Mouse (Mus musculus) neural tube, embryonic 13.5 days (tissue): ENCODE data around the gene Timeless. TPM values are rescaled to one million over a fixed set of nuclear protein-coding genes. Genes with fewer than 3 reads are reported as not detected.

Source experiments
- ATAC-seq: fragments of 200-750 bp; cut with Nextera tagmentation; 2 replicates; pipeline ENCODE4 v1.8.0; 2017; ENCODE audit warnings: low read depth, mild to moderate bottlenecking, moderate TSS enrichment, moderate library complexity
- H3K27ac ChIP-seq: fragments of 300-500 bp; sonication (generic); replicated peaks from 2 replicates; pipeline ENCODE4 v1.5.1; 2015; ENCODE audit warnings: moderate library complexity, mild to moderate bottlenecking, inconsistent platforms
- H3K27me3 ChIP-seq: fragments of 300-500 bp; sonication (generic); 2 replicates; pipeline ENCODE4 v1.6.1; 2015; ENCODE audit warnings: mild to moderate bottlenecking, inconsistent platforms
- H3K36me3 ChIP-seq: fragments of 300-500 bp; sonication (generic); 2 replicates; pipeline ENCODE4 v1.6.1; 2015; ENCODE audit warnings: mild to moderate bottlenecking, inconsistent platforms
- H3K4me1 ChIP-seq: fragments of 300-500 bp; sonication (generic); replicated peaks from 2 replicates; pipeline ENCODE4 v1.6.1; 2015; ENCODE audit warnings: inconsistent platforms
- H3K4me2 ChIP-seq: fragments of 300-500 bp; sonication (generic); 2 replicates; pipeline ENCODE4 v1.6.1; 2015; ENCODE audit warnings: inconsistent platforms, mild to moderate bottlenecking, moderate library complexity
- H3K4me3 ChIP-seq: fragments of 300-500 bp; sonication (generic); 2 replicates; pipeline ENCODE4 v1.5.1; 2015; ENCODE audit warnings: mild to moderate bottlenecking, inconsistent platforms
- H3K9ac ChIP-seq: fragments of 300-500 bp; sonication (generic); 2 replicates; pipeline ENCODE4 v1.6.1; 2015; ENCODE audit warnings: moderate library complexity, mild to moderate bottlenecking, inconsistent platforms
- H3K9me3 ChIP-seq: fragments of 300-500 bp; sonication (generic); 2 replicates; pipeline ENCODE4 v1.6.1; 2016; ENCODE audit warnings: inconsistent platforms
- WGBS: fragments of 180-500 bp; shearing (Covaris S2); methylation state at CpG from one replicate; pipeline ENCODE4 v1.1.7; 2015; 5-methylcytosine and 5-hydroxymethylcytosine counted together
- polyA plus RNA-seq: library from polyadenylated mRNA; unstranded; fragments of >200 nt; fragmentation: Nextera tagmentation; extraction: Ambion mirVana; gene quantifications from 2 replicates; pipeline ENCODE4 v1.2.1, GENCODE M21; 2015

Timeless gene
- polyA plus RNA-seq, 1 experiment from 2014 or later = 24.0 TPM

- H3K27ac ChIP-seq = 0 out of 2 replicates have a peak overlapping the region, but pooled peaks have one; percentile 42
- ATAC-seq = no peak
- H3K9ac ChIP-seq = no peak overlapping the region
- no peak overlapping the region for H3K4me2 ChIP-seq
- H3K27me3 ChIP-seq = no peaks in the 10 kb centered on the region
- H3K36me3 ChIP-seq = peaks cover 33% of the 10 kb centered on the region
- H3K4me3 ChIP-seq = no peak overlapping the region
- no peaks in the 10 kb centered on the region for H3K9me3 ChIP-seq
- WGBS = 72% methylated on average over 15 of the region's 15 CpGs
- peaks cover 1% of the 10 kb centered on the region for H3K4me1 ChIP-seq
Observed at GRCm38 (mm10) chr10:128237807-128238480, 6.1 kb downstream of the Timeless start.

- no peak for ATAC-seq
- Histone ChIP-seq H3K27me3 (no peaks in the 10 kb centered on the region), H3K4me3 (no peak overlapping the region), H3K36me3 (peaks cover 44% of the 10 kb centered on the region), H3K4me2 (no peak overlapping the region), H3K27ac (no peak overlapping the region), H3K4me1 (no peaks in the 10 kb centered on the region), H3K9me3 (no peaks in the 10 kb centered on the region), H3K9ac (no peak overlapping the region)
- 93% methylated on average over 4 of the region's 4 CpGs for WGBS
Observed at GRCm38 (mm10) chr10:128239140-128239539, 7.3 kb downstream of the Timeless start.

- H3K27ac ChIP-seq = no peak overlapping the region
- H3K4me1 ChIP-seq = no peaks in the 10 kb centered on the region
- no peak overlapping the region for H3K9ac ChIP-seq
- no peak for ATAC-seq
- no peaks in the 10 kb centered on the region for H3K27me3 ChIP-seq
- H3K4me2 ChIP-seq = no peak overlapping the region
- H3K4me3 ChIP-seq = no peak overlapping the region
- H3K9me3 ChIP-seq = no peaks in the 10 kb centered on the region
- peaks cover 54% of the 10 kb centered on the region for H3K36me3 ChIP-seq
- 95% methylated on average over 18 of the region's 18 CpGs for WGBS
Observed at GRCm38 (mm10) chr10:128240131-128240530, 8.3 kb downstream of the Timeless start.

- no peak for ATAC-seq
- Histone ChIP-seq H3K4me3 (no peak overlapping the region), H3K27ac (no peak overlapping the region), H3K9me3 (no peaks in the 10 kb centered on the region), H3K4me2 (no peak overlapping the region), H3K4me1 (no peaks in the 10 kb centered on the region), H3K36me3 (peaks cover 85% of the 10 kb centered on the region), H3K9ac (no peak overlapping the region), H3K27me3 (no peaks in the 10 kb centered on the region)
- WGBS = 94% methylated on average over 8 of the region's 8 CpGs
Observed at GRCm38 (mm10) chr10:128243252-128243651, 11.4 kb downstream of the Timeless start.

GRCm38 (mm10) chr10:128244121-128244520, 12.3 kb downstream of the Timeless start:
- Histone ChIP-seq H3K9me3 (no peaks in the 10 kb centered on the region), H3K9ac (no peak overlapping the region), H3K4me2 (no peak overlapping the region), H3K4me3 (no peak overlapping the region), H3K4me1 (no peaks in the 10 kb centered on the region), H3K27me3 (no peaks in the 10 kb centered on the region), H3K27ac (no peak overlapping the region), H3K36me3 (peaks cover 92% of the 10 kb centered on the region)
- WGBS = 95% methylated on average over 15 of the region's 15 CpGs
- ATAC-seq = no peak

- Histone ChIP-seq H3K4me3 (no peak overlapping the region), H3K36me3 (peaks cover 97% of the 10 kb centered on the region), H3K9me3 (no peaks in the 10 kb centered on the region), H3K27me3 (no peaks in the 10 kb centered on the region), H3K9ac (no peak overlapping the region), H3K27ac (peak overlapping the region; percentile 49), H3K4me2 (peak overlapping the region; percentile 33), H3K4me1 (no peaks in the 10 kb centered on the region)
- WGBS = 85% methylated on average over 17 of the region's 17 CpGs
- no peak for ATAC-seq
Observed at GRCm38 (mm10) chr10:128247020-128247732, 15.3 kb downstream of the Timeless start.

GRCm38 (mm10) chr10:128250565-128250964, 18.7 kb downstream of the Timeless start:
- WGBS = 95% methylated on average over 13 of the region's 13 CpGs
- peaks cover 76% of the 10 kb centered on the region for H3K36me3 ChIP-seq
- ATAC-seq = no peak

GRCm38 (mm10) chr10:128253677-128254255, 21.9 kb downstream of the Timeless start, which contains the start of gene Apon:
TSS of gene Apon (plus strand) at chr10:128254096.
- no peak for ATAC-seq
- Histone ChIP-seq H3K36me3 (peaks cover 44% of the 10 kb centered on the region), H3K4me2 (no peak within 1 kb of the TSS), H3K27ac (no peak within 1 kb of the TSS), H3K9me3 (no peaks in the 10 kb centered on the region), H3K4me3 (no peak within 1 kb of the TSS), H3K9ac (no peak within 1 kb of the TSS), H3K4me1 (no peaks in the 10 kb centered on the region), H3K27me3 (no peaks in the 10 kb centered on the region)
- WGBS = 90% methylated on average over 4 of the region's 4 CpGs

More at GRCm38 (mm10) chr10:128250565-128250964, 18.7 kb downstream of the Timeless start:
- Histone ChIP-seq H3K27me3 (no peaks in the 10 kb centered on the region), H3K4me3 (no peak overlapping the region), H3K4me1 (no peaks in the 10 kb centered on the region), H3K27ac (no peak overlapping the region), H3K9me3 (no peaks in the 10 kb centered on the region), H3K9ac (no peak overlapping the region), H3K4me2 (no peak overlapping the region)

GRCm38 (mm10) chr10:128255925-128256324, 24.1 kb downstream of the Timeless start:
- H3K36me3 ChIP-seq = peaks cover 24% of the 10 kb centered on the region
- H3K4me2 ChIP-seq = no peak overlapping the region
- ATAC-seq = no peak
- WGBS = 88% methylated on average over 8 of the region's 8 CpGs
- no peak overlapping the region for H3K4me3 ChIP-seq
- no peaks in the 10 kb centered on the region for H3K27me3 ChIP-seq
- H3K9ac ChIP-seq = no peak overlapping the region
- no peaks in the 10 kb centered on the region for H3K4me1 ChIP-seq
- H3K27ac ChIP-seq = no peak overlapping the region
- H3K9me3 ChIP-seq = no peaks in the 10 kb centered on the region

GRCm38 (mm10) chr10:128256328-128256727, 24.5 kb downstream of the Timeless start:
- Histone ChIP-seq H3K36me3 (peaks cover 20% of the 10 kb centered on the region), H3K9me3 (no peaks in the 10 kb centered on the region), H3K4me3 (no peak overlapping the region), H3K9ac (no peak overlapping the region), H3K27me3 (no peaks in the 10 kb centered on the region), H3K4me1 (no peaks in the 10 kb centered on the region), H3K27ac (no peak overlapping the region), H3K4me2 (no peak overlapping the region)
- 74% methylated on average over 8 of the region's 8 CpGs for WGBS
- no peak for ATAC-seq

- no peaks in the 10 kb centered on the region for H3K36me3 ChIP-seq
- H3K4me2 ChIP-seq = no peak overlapping the region
- no peaks in the 10 kb centered on the region for H3K4me1 ChIP-seq
- WGBS = 84% methylated on average over 4 of the region's 4 CpGs
- ATAC-seq = no peak
- H3K9me3 ChIP-seq = no peaks in the 10 kb centered on the region
- H3K27me3 ChIP-seq = no peaks in the 10 kb centered on the region
- no peak overlapping the region for H3K9ac ChIP-seq
- H3K27ac ChIP-seq = no peak overlapping the region
- H3K4me3 ChIP-seq = no peak overlapping the region
Observed at GRCm38 (mm10) chr10:128258953-128259352, 27.1 kb downstream of the Timeless start.

- no peaks in the 10 kb centered on the region for H3K4me1 ChIP-seq
- no peak for ATAC-seq
- WGBS = 88% methylated on average over 5 of the region's 5 CpGs
Observed at GRCm38 (mm10) chr10:128259946-128260345, 28.1 kb downstream of the Timeless start.

More at GRCm38 (mm10) chr10:128259946-128260345, 28.1 kb downstream of the Timeless start:
- Histone ChIP-seq H3K9me3 (no peaks in the 10 kb centered on the region), H3K36me3 (no peaks in the 10 kb centered on the region), H3K4me3 (no peak overlapping the region), H3K9ac (no peak overlapping the region), H3K4me2 (no peak overlapping the region), H3K27ac (no peak overlapping the region), H3K27me3 (no peaks in the 10 kb centered on the region)
